26 mouse cellular contexts compared by ENCODE assay signal in the genomic region with DNA sequence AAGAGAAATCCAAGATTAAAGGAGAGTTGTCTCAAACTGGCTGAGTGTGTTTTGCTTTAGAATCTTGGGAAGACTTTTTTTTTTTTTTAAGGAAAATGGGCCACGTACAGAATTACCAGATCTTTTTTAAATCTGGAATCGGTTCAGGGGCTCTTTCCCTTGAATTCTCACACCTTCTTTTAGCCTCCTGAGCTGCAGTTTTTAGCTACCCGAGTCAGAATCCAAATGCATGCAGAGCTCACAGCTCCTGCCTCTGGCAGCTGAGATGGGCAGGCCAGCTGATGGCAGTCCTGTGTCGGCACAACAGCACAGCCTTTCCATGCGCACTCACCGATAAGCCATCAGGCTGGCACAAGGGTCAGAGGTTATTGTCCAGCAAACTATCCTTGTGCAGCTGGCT.
A peak's percentile ranks its signal among the peaks of the same experiment; 100 is the strongest.
DNase-seq lines count a peak whose midpoint lies in the region; ATAC-seq and TF ChIP-seq lines count a peak whose summit lies in the region.
"Had no signal": no experiment of that assay in that cellular context is flagged by ENCODE, and none has a peak within 500 bp of the region (broad histone marks: within the 10 kb centered on the region; RNA-seq: fewer than 3 reads in every experiment).

No protein-coding gene starts in this region.

- 66% methylated on average over 6 of the region's 6 CpGs for WGBS in forebrain, embryonic 16.5 days
- 74% methylated on average over 6 of the region's 6 CpGs for WGBS in forebrain, embryonic 14.5 days

- peaks cover 18% of the 10 kb centered on the region for H3K4me1 ChIP-seq in forebrain, embryonic 16.5 days (replicated peaks; ENCODE audit: control insufficient read depth, insufficient read depth, low read length)
- peaks cover 12% of the 10 kb centered on the region for H3K4me1 ChIP-seq in forebrain, embryonic 14.5 days (ENCODE audit: control insufficient read depth, insufficient read depth, low read length)
- H3K4me1 ChIP-seq: heart, embryonic 15.5 days; intestine, embryonic 15.5 days; limb, embryonic 10.5 days had no signal

- DNase-seq in forebrain, embryonic 14.5 days (ENCODE audit: low spot score): no peak
- no peak for DNase-seq in layer of hippocampus, adult 2 months (ENCODE audit: low spot score in 2 of 2)
- DNase-seq in layer of hippocampus, adult 9-11 months: no peak
- peak; percentile 64 for DNase-seq in right cerebral cortex, adult 18-20 months
- DNase-seq in right cerebral cortex, postnatal 14 days: no peak
- DNase-seq in cerebellum, adult 8-10 months: no peak
- DNase-seq: adrenal gland, postnatal 36 days; cerebellum, adult 11-12 months; cerebellum, postnatal 14 days; embryo, embryonic 11 days; heart, postnatal 4 days; kidney, adult 8-10 months; kidney, postnatal 10 days; layer of hippocampus, postnatal 36 days; lung, postnatal 4 days; retina, postnatal 1 day; right cerebral cortex, postnatal 4 days; thymus, postnatal 25 days had no signal

- no peak overlapping the region for H3K4me3 ChIP-seq in forebrain, embryonic 16.5 days (replicated peaks; ENCODE audit: low read length)
- no peak overlapping the region for H3K4me3 ChIP-seq in forebrain, embryonic 14.5 days (ENCODE audit: low read depth, low read length)
- no peak overlapping the region for H3K4me3 ChIP-seq in layer of hippocampus, adult 2 months
- H3K4me3 ChIP-seq: heart, embryonic 15.5 days; intestine, embryonic 15.5 days; limb, embryonic 10.5 days; midbrain, embryonic 12.5 days; myocyte; neural tube, embryonic 13.5 days had no signal

- 0 out of 2 replicates have a peak overlapping the region, but pooled peaks have one; percentile 16 for H3K27ac ChIP-seq in forebrain, embryonic 16.5 days (ENCODE audit: low read length)
- H3K27ac ChIP-seq in forebrain, embryonic 14.5 days (ENCODE audit: low read depth, low read length): no peak overlapping the region; the same call in 1 of the 2 replicates
- 0 out of 2 replicates have a peak overlapping the region, but pooled peaks have one; percentile 28 for H3K27ac ChIP-seq in layer of hippocampus, adult 2 months
- H3K27ac ChIP-seq: heart, embryonic 15.5 days; intestine, embryonic 15.5 days; limb, embryonic 10.5 days; midbrain, embryonic 12.5 days; neural tube, embryonic 13.5 days had no signal

- no peaks in the 10 kb centered on the region for H3K27me3 ChIP-seq in forebrain, embryonic 16.5 days (replicated peaks; ENCODE audit: control insufficient read depth, insufficient read depth, low read length)
- no peaks in the 10 kb centered on the region for H3K27me3 ChIP-seq in forebrain, embryonic 14.5 days (replicated peaks; ENCODE audit: control insufficient read depth, insufficient read depth, low read length)
- H3K27me3 ChIP-seq: heart, embryonic 15.5 days; intestine, embryonic 15.5 days; midbrain, embryonic 12.5 days; neural tube, embryonic 13.5 days had no signal

- TF ChIP-seq CTCF in layer of hippocampus, adult 2 months (conservative IDR thresholded peaks at IDR 0.05): no peak

- no peak for ATAC-seq in forebrain, embryonic 16.5 days
- ATAC-seq in forebrain, embryonic 14.5 days: no peak
- ATAC-seq: hindbrain, embryonic 16.5 days; intestine, embryonic 15.5 days had no signal

- peaks cover 6% of the 10 kb centered on the region; the same call in 1 of the 2 replicates for H3K36me3 ChIP-seq in forebrain, embryonic 16.5 days (ENCODE audit: control insufficient read depth, insufficient read depth)
- peaks cover 6% of the 10 kb centered on the region; the same call in 1 of the 2 replicates for H3K36me3 ChIP-seq in forebrain, embryonic 14.5 days (ENCODE audit: control insufficient read depth, insufficient read depth, low read length)
- H3K36me3 ChIP-seq: intestine, embryonic 15.5 days; limb, embryonic 10.5 days had no signal

- H3K9me3 ChIP-seq in forebrain, embryonic 16.5 days (ENCODE audit: control insufficient read depth, low read length): no peaks in the 10 kb centered on the region
- no peaks in the 10 kb centered on the region for H3K9me3 ChIP-seq in forebrain, embryonic 14.5 days (replicated peaks; ENCODE audit: control insufficient read depth, low read length)
- H3K9me3 ChIP-seq: heart, embryonic 15.5 days; intestine, embryonic 15.5 days; limb, embryonic 10.5 days; midbrain, embryonic 12.5 days; neural tube, embryonic 13.5 days had no signal

- H3K9ac ChIP-seq in forebrain, embryonic 16.5 days (replicated peaks; ENCODE audit: low read depth, low read length): no peak overlapping the region
- no peak overlapping the region for H3K9ac ChIP-seq in forebrain, embryonic 14.5 days (ENCODE audit: low read length)
- H3K9ac ChIP-seq: heart, embryonic 15.5 days; intestine, embryonic 15.5 days; midbrain, embryonic 12.5 days; neural tube, embryonic 13.5 days had no signal

- H3K4me2 ChIP-seq in forebrain, embryonic 16.5 days (ENCODE audit: low read length): no peak overlapping the region
- no peak overlapping the region for H3K4me2 ChIP-seq in forebrain, embryonic 14.5 days (ENCODE audit: low read length)
- H3K4me2 ChIP-seq: heart, embryonic 15.5 days; intestine, embryonic 15.5 days; midbrain, embryonic 12.5 days; neural tube, embryonic 13.5 days had no signal
